Mouse (Mus musculus) limb, embryonic 11.5 days (tissue): ENCODE data around the gene Rnf185. TPM values are rescaled to one million over a fixed set of nuclear protein-coding genes. Genes with fewer than 3 reads are reported as not detected.
A peak's percentile ranks its signal among the peaks of the same experiment; 100 is the strongest.

Experiments used
- ATAC-seq: fragments of 200-750 bp; cut with Nextera tagmentation; 2 replicates; pipeline ENCODE4 v1.8.0; 2017; ENCODE audit warnings: low read depth; ENCODE audit not compliant: insufficient number of reproducible peaks, low FRiP score, low TSS enrichment
- DNase-seq: peaks from one replicate; pipeline ENCODE4 v3.0.0-alpha.2; 2015; ENCODE audit warnings: low spot score
- H3K27ac ChIP-seq: fragments of 300-500 bp; sonication (generic); replicated peaks from 2 replicates; pipeline ENCODE4 v1.5.1; 2014; ENCODE audit warnings: low read depth, mild to moderate bottlenecking, low read length
- H3K27me3 ChIP-seq: fragments of 300-500 bp; sonication (generic); 2 replicates; pipeline ENCODE4 v1.6.1; 2014; ENCODE audit warnings: mild to moderate bottlenecking, low read length, mixed read lengths; ENCODE audit not compliant: control insufficient read depth, insufficient read depth
- H3K36me3 ChIP-seq: fragments of 300-500 bp; sonication (generic); 2 replicates; pipeline ENCODE4 v1.6.1; 2014; ENCODE audit warnings: mild to moderate bottlenecking, low read length, moderate library complexity, mixed read lengths; ENCODE audit not compliant: control insufficient read depth, insufficient read depth
- H3K4me1 ChIP-seq: fragments of 300-500 bp; sonication (generic); 2 replicates; pipeline ENCODE4 v1.6.1; 2014; ENCODE audit warnings: low read length, mixed read lengths; ENCODE audit not compliant: control insufficient read depth, insufficient read depth
- H3K4me2 ChIP-seq: fragments of 300-500 bp; sonication (generic); 2 replicates; pipeline ENCODE4 v1.6.1; 2014; ENCODE audit warnings: low read depth, mild to moderate bottlenecking, moderate library complexity; ENCODE audit not compliant: severe bottlenecking
- H3K4me3 ChIP-seq: fragments of 300-500 bp; sonication (generic); 2 replicates; pipeline ENCODE4 v1.5.1; 2014; ENCODE audit warnings: low read depth, low read length
- H3K9ac ChIP-seq: fragments of 300-500 bp; sonication (generic); 2 replicates; pipeline ENCODE4 v1.6.1; 2014; ENCODE audit warnings: mild to moderate bottlenecking, low read length
- H3K9me3 ChIP-seq: fragments of 300-500 bp; sonication (generic); 2 replicates; pipeline ENCODE4 v1.6.1; 2016; ENCODE audit warnings: low read length; ENCODE audit not compliant: control insufficient read depth
- WGBS: fragments of 180-500 bp; shearing (Covaris S2); extraction: QIAGEN DNeasy Blood & Tissue Kit; methylation state at CpG from one replicate; pipeline ENCODE4 v1.1.7; 2014; 5-methylcytosine and 5-hydroxymethylcytosine counted together
- polyA plus RNA-seq: library from polyadenylated mRNA; unstranded; fragments of >200 nt; fragmentation: Nextera tagmentation; extraction: Ambion mirVana; gene quantifications from 2 replicates; pipeline ENCODE4 v1.2.1, GENCODE M21; 2014

The Rnf185 gene
- polyA plus RNA-seq, 1 experiment from 2014 or later = 42.4 TPM

- DNase-seq = no peak
- Histone ChIP-seq H3K9ac (no peak overlapping the region), H3K9me3 (no peaks in the 10 kb centered on the region), H3K4me3 (no peak overlapping the region), H3K27me3 (no peaks in the 10 kb centered on the region), H3K27ac (no peak overlapping the region), H3K4me2 (no peak overlapping the region), H3K4me1 (no peaks in the 10 kb centered on the region), H3K36me3 (no peaks in the 10 kb centered on the region)
- 80% methylated on average over 7 of the region's 7 CpGs for WGBS
- ATAC-seq = no peak
These were observed 34.2 kb upstream of the Rnf185 start for GRCm38 (mm10) chr11:3486349-3486748.

GRCm38 (mm10) chr11:3483980-3484642 lies 31.9 kb upstream of the Rnf185 start:
- DNase-seq (no peak), ATAC-seq (no peak)
- Histone ChIP-seq H3K9ac (no peak overlapping the region), H3K4me1 (no peaks in the 10 kb centered on the region), H3K4me2 (no peak overlapping the region), H3K36me3 (no peaks in the 10 kb centered on the region), H3K9me3 (no peaks in the 10 kb centered on the region), H3K27ac (no peak overlapping the region), H3K4me3 (no peak overlapping the region), H3K27me3 (no peaks in the 10 kb centered on the region)
- WGBS = 66% methylated on average over 11 of the region's 11 CpGs

GRCm38 (mm10) chr11:3475489-3475888 lies 23.3 kb upstream of the Rnf185 start:
- no peaks in the 10 kb centered on the region for H3K4me1 ChIP-seq
- no peaks in the 10 kb centered on the region for H3K36me3 ChIP-seq
- no peak overlapping the region for H3K4me2 ChIP-seq
- no peak overlapping the region for H3K9ac ChIP-seq
- no peak overlapping the region for H3K27ac ChIP-seq
- ATAC-seq = no peak
- H3K9me3 ChIP-seq = no peaks in the 10 kb centered on the region
- no peaks in the 10 kb centered on the region for H3K27me3 ChIP-seq
- no peak for DNase-seq
- H3K4me3 ChIP-seq = no peak overlapping the region

GRCm38 (mm10) chr11:3474480-3475115 lies 22.4 kb upstream of the Rnf185 start:
- Histone ChIP-seq H3K27me3 (no peaks in the 10 kb centered on the region), H3K4me3 (no peak overlapping the region), H3K9ac (no peak overlapping the region), H3K27ac (no peak overlapping the region), H3K4me1 (no peaks in the 10 kb centered on the region), H3K36me3 (no peaks in the 10 kb centered on the region), H3K4me2 (no peak overlapping the region), H3K9me3 (no peaks in the 10 kb centered on the region)
- DNase-seq = no peak
- WGBS = 90% methylated on average over 7 of the region's 7 CpGs
- ATAC-seq = no peak

- no peaks in the 10 kb centered on the region for H3K36me3 ChIP-seq
These were observed 20.3 kb upstream of the Rnf185 start for GRCm38 (mm10) chr11:3472484-3472883.

GRCm38 (mm10) chr11:3471448-3471850 lies 19.3 kb upstream of the Rnf185 start:
- H3K27me3 ChIP-seq = no peaks in the 10 kb centered on the region
- DNase-seq = no peak
- no peak overlapping the region for H3K9ac ChIP-seq
- H3K27ac ChIP-seq = no peak overlapping the region
- 21% methylated on average over 11 of the region's 11 CpGs for WGBS
- H3K4me2 ChIP-seq = no peak overlapping the region
- H3K4me3 ChIP-seq = no peak overlapping the region
- H3K4me1 ChIP-seq = no peaks in the 10 kb centered on the region
- no peaks in the 10 kb centered on the region for H3K36me3 ChIP-seq
- no peak for ATAC-seq
- H3K9me3 ChIP-seq = no peaks in the 10 kb centered on the region

More at GRCm38 (mm10) chr11:3472484-3472883, 20.3 kb upstream of the Rnf185 start:
- Histone ChIP-seq H3K9me3 (no peaks in the 10 kb centered on the region), H3K4me3 (no peak overlapping the region), H3K9ac (no peak overlapping the region), H3K27ac (no peak overlapping the region), H3K4me1 (no peaks in the 10 kb centered on the region), H3K27me3 (no peaks in the 10 kb centered on the region), H3K4me2 (no peak overlapping the region)
- WGBS = 23% methylated on average over 1 of the region's 1 CpGs
- 0 out of 2 replicates have a peak, but pooled peaks have one; percentile 44 for ATAC-seq
- peak; percentile 90 for DNase-seq

- ATAC-seq (no peak), DNase-seq (no peak)
- Histone ChIP-seq H3K27me3 (no peaks in the 10 kb centered on the region), H3K4me2 (no peak overlapping the region), H3K9ac (no peak overlapping the region), H3K9me3 (no peaks in the 10 kb centered on the region), H3K27ac (no peak overlapping the region), H3K36me3 (no peaks in the 10 kb centered on the region), H3K4me1 (no peaks in the 10 kb centered on the region), H3K4me3 (no peak overlapping the region)
- 96% methylated on average over 1 of the region's 1 CpGs for WGBS
These were observed 10.7 kb upstream of the Rnf185 start for GRCm38 (mm10) chr11:3462846-3463245.

- no peak for ATAC-seq
- DNase-seq = no peak
- Histone ChIP-seq H3K27ac (no peak overlapping the region), H3K9me3 (no peaks in the 10 kb centered on the region), H3K4me1 (no peaks in the 10 kb centered on the region), H3K4me2 (no peak overlapping the region), H3K27me3 (no peaks in the 10 kb centered on the region), H3K4me3 (no peak overlapping the region), H3K36me3 (no peaks in the 10 kb centered on the region), H3K9ac (no peak overlapping the region)
- WGBS = 86% methylated on average over 2 of the region's 2 CpGs
These were observed 6.9 kb upstream of the Rnf185 start for GRCm38 (mm10) chr11:3459105-3459468.
